Mouse (Mus musculus): ENCODE measurements at regions not wholly inside any gene's neighbourhood (a gene's known extent, or its start where the extent isn't known, plus 50 kb on each side); places are given as distances from the start of the nearest gene placed in this dataset.

- WGBS: 65% methylated on average over 8 of the region's 8 CpGs
- Histone ChIP-seq H3K9me3 (ENCODE audit: control insufficient read depth, low read length) (no peaks in the 10 kb centered on the region), H3K36me3 (ENCODE audit: control insufficient read depth, insufficient read depth, low read length) (no peaks in the 10 kb centered on the region), H3K27ac (ENCODE audit: low read depth, low read length) (no peak overlapping the region), H3K4me2 (replicated peaks; ENCODE audit: low read depth, low read length) (no peak overlapping the region), H3K4me3 (ENCODE audit: low read length) (no peak overlapping the region), H3K9ac (ENCODE audit: low read depth, low read length) (no peak overlapping the region), H3K4me1 (ENCODE audit: control insufficient read depth, insufficient read depth, low read length) (no peaks in the 10 kb centered on the region), H3K27me3 (ENCODE audit: control insufficient read depth, insufficient read depth, low read length) (no peaks in the 10 kb centered on the region)
- no peak for ATAC-seq (ENCODE audit: low FRiP score, low TSS enrichment)
Observed at GRCm38 (mm10) chr2:51327081-51327480, 178.2 kb upstream of the Rnd3 start.

GRCm38 (mm10) chr2:51321676-51322075 lies 172.8 kb upstream of the Rnd3 start:
- ATAC-seq (ENCODE audit: low FRiP score, low TSS enrichment): no peak

GRCm38 (mm10) chr2:51316452-51316851 lies 167.5 kb upstream of the Rnd3 start:
- H3K4me1 ChIP-seq (ENCODE audit: control insufficient read depth, insufficient read depth, low read length): no peaks in the 10 kb centered on the region
- no peak overlapping the region for H3K9ac ChIP-seq (ENCODE audit: low read depth, low read length)
- H3K4me2 ChIP-seq (replicated peaks; ENCODE audit: low read depth, low read length): no peak overlapping the region
- H3K27me3 ChIP-seq (ENCODE audit: control insufficient read depth, insufficient read depth, low read length): no peaks in the 10 kb centered on the region
- no peak overlapping the region for H3K4me3 ChIP-seq (ENCODE audit: low read length)
- 88% methylated on average over 8 of the region's 8 CpGs for WGBS
- no peaks in the 10 kb centered on the region for H3K9me3 ChIP-seq (ENCODE audit: control insufficient read depth, low read length)
- H3K36me3 ChIP-seq (ENCODE audit: control insufficient read depth, insufficient read depth, low read length): no peaks in the 10 kb centered on the region
- ATAC-seq (ENCODE audit: low FRiP score, low TSS enrichment): no peak
- no peak overlapping the region for H3K27ac ChIP-seq (ENCODE audit: low read depth, low read length)

More at GRCm38 (mm10) chr2:51321676-51322075, 172.8 kb upstream of the Rnd3 start:
- H3K27ac ChIP-seq (ENCODE audit: low read depth, low read length): no peak overlapping the region
- H3K36me3 ChIP-seq (ENCODE audit: control insufficient read depth, insufficient read depth, low read length): no peaks in the 10 kb centered on the region
- H3K4me1 ChIP-seq (ENCODE audit: control insufficient read depth, insufficient read depth, low read length): no peaks in the 10 kb centered on the region
- no peak overlapping the region for H3K4me3 ChIP-seq (ENCODE audit: low read length)
- H3K9me3 ChIP-seq (ENCODE audit: control insufficient read depth, low read length): no peaks in the 10 kb centered on the region
- no peak overlapping the region for H3K9ac ChIP-seq (ENCODE audit: low read depth, low read length)
- WGBS: 86% methylated on average over 5 of the region's 5 CpGs
- H3K27me3 ChIP-seq (ENCODE audit: control insufficient read depth, insufficient read depth, low read length): no peaks in the 10 kb centered on the region
- no peak overlapping the region for H3K4me2 ChIP-seq (replicated peaks; ENCODE audit: low read depth, low read length)

GRCm38 (mm10) chr2:51313414-51313813 lies 164.5 kb upstream of the Rnd3 start:
- WGBS: 91% methylated on average over 4 of the region's 4 CpGs
- Histone ChIP-seq H3K4me1 (ENCODE audit: control insufficient read depth, insufficient read depth, low read length) (no peaks in the 10 kb centered on the region), H3K36me3 (ENCODE audit: control insufficient read depth, insufficient read depth, low read length) (no peaks in the 10 kb centered on the region), H3K9me3 (ENCODE audit: control insufficient read depth, low read length) (no peaks in the 10 kb centered on the region), H3K9ac (ENCODE audit: low read depth, low read length) (no peak overlapping the region), H3K27ac (ENCODE audit: low read depth, low read length) (no peak overlapping the region), H3K27me3 (ENCODE audit: control insufficient read depth, insufficient read depth, low read length) (no peaks in the 10 kb centered on the region), H3K4me3 (ENCODE audit: low read length) (no peak overlapping the region), H3K4me2 (replicated peaks; ENCODE audit: low read depth, low read length) (no peak overlapping the region)
- ATAC-seq (ENCODE audit: low FRiP score, low TSS enrichment): no peak

GRCm38 (mm10) chr2:51306257-51306656 lies 157.3 kb upstream of the Rnd3 start:
- Histone ChIP-seq H3K27me3 (ENCODE audit: control insufficient read depth, insufficient read depth, low read length) (no peaks in the 10 kb centered on the region), H3K9ac (ENCODE audit: low read depth, low read length) (no peak overlapping the region), H3K9me3 (ENCODE audit: control insufficient read depth, low read length) (no peaks in the 10 kb centered on the region), H3K4me2 (replicated peaks; ENCODE audit: low read depth, low read length) (no peak overlapping the region), H3K36me3 (ENCODE audit: control insufficient read depth, insufficient read depth, low read length) (no peaks in the 10 kb centered on the region), H3K4me1 (ENCODE audit: control insufficient read depth, insufficient read depth, low read length) (no peaks in the 10 kb centered on the region), H3K4me3 (ENCODE audit: low read length) (no peak overlapping the region), H3K27ac (ENCODE audit: low read depth, low read length) (no peak overlapping the region; the same call in 1 of the 2 replicates)
- ATAC-seq (ENCODE audit: low FRiP score, low TSS enrichment): no peak
- 92% methylated on average over 1 of the region's 1 CpGs for WGBS

- no peaks in the 10 kb centered on the region for H3K36me3 ChIP-seq (ENCODE audit: control insufficient read depth, insufficient read depth, low read length)
- no peak overlapping the region for H3K27ac ChIP-seq (ENCODE audit: low read depth, low read length)
- no peak overlapping the region for H3K9ac ChIP-seq (ENCODE audit: low read depth, low read length)
- WGBS: 42% methylated on average over 6 of the region's 6 CpGs
- no peaks in the 10 kb centered on the region for H3K27me3 ChIP-seq (ENCODE audit: control insufficient read depth, insufficient read depth, low read length)
- no peak overlapping the region for H3K4me3 ChIP-seq (ENCODE audit: low read length)
- ATAC-seq (ENCODE audit: low FRiP score, low TSS enrichment): peak; percentile 66; the same call in 1 of the 2 replicates
- H3K9me3 ChIP-seq (ENCODE audit: control insufficient read depth, low read length): no peaks in the 10 kb centered on the region
- no peaks in the 10 kb centered on the region for H3K4me1 ChIP-seq (ENCODE audit: control insufficient read depth, insufficient read depth, low read length)
- H3K4me2 ChIP-seq (replicated peaks; ENCODE audit: low read depth, low read length): no peak overlapping the region
Observed at GRCm38 (mm10) chr2:51305411-51305810, 156.5 kb upstream of the Rnd3 start.

GRCm38 (mm10) chr2:51304694-51305093 lies 155.8 kb upstream of the Rnd3 start:
- WGBS: 73% methylated on average over 6 of the region's 6 CpGs
- H3K36me3 ChIP-seq (ENCODE audit: control insufficient read depth, insufficient read depth, low read length): no peaks in the 10 kb centered on the region
- H3K27ac ChIP-seq (ENCODE audit: low read depth, low read length): no peak overlapping the region
- H3K9me3 ChIP-seq (ENCODE audit: control insufficient read depth, low read length): no peaks in the 10 kb centered on the region
- no peak overlapping the region for H3K9ac ChIP-seq (ENCODE audit: low read depth, low read length)
- no peaks in the 10 kb centered on the region for H3K4me1 ChIP-seq (ENCODE audit: control insufficient read depth, insufficient read depth, low read length)
- no peak overlapping the region for H3K4me2 ChIP-seq (replicated peaks; ENCODE audit: low read depth, low read length)
- no peak overlapping the region for H3K4me3 ChIP-seq (ENCODE audit: low read length)
- H3K27me3 ChIP-seq (ENCODE audit: control insufficient read depth, insufficient read depth, low read length): no peaks in the 10 kb centered on the region
- no peak for ATAC-seq (ENCODE audit: low FRiP score, low TSS enrichment)

- no peaks in the 10 kb centered on the region for H3K9me3 ChIP-seq (ENCODE audit: control insufficient read depth, low read length)
- no peak overlapping the region for H3K4me3 ChIP-seq (ENCODE audit: low read length)
- H3K27ac ChIP-seq (ENCODE audit: low read depth, low read length): no peak overlapping the region
- no peaks in the 10 kb centered on the region for H3K36me3 ChIP-seq (ENCODE audit: control insufficient read depth, insufficient read depth, low read length)
- no peak overlapping the region for H3K9ac ChIP-seq (ENCODE audit: low read depth, low read length)
- ATAC-seq (ENCODE audit: low FRiP score, low TSS enrichment): no peak
- no peaks in the 10 kb centered on the region for H3K27me3 ChIP-seq (ENCODE audit: control insufficient read depth, insufficient read depth, low read length)
- WGBS: 47% methylated on average over 5 of the region's 5 CpGs
- H3K4me2 ChIP-seq (replicated peaks; ENCODE audit: low read depth, low read length): no peak overlapping the region
- H3K4me1 ChIP-seq (ENCODE audit: control insufficient read depth, insufficient read depth, low read length): no peaks in the 10 kb centered on the region
Observed at GRCm38 (mm10) chr2:51290659-51291260, 141.8 kb upstream of the Rnd3 start.

- Histone ChIP-seq H3K4me3 (ENCODE audit: low read length) (no peak overlapping the region), H3K9me3 (ENCODE audit: control insufficient read depth, low read length) (no peaks in the 10 kb centered on the region), H3K4me1 (ENCODE audit: control insufficient read depth, insufficient read depth, low read length) (no peaks in the 10 kb centered on the region), H3K36me3 (ENCODE audit: control insufficient read depth, insufficient read depth, low read length) (no peaks in the 10 kb centered on the region), H3K27ac (ENCODE audit: low read depth, low read length) (no peak overlapping the region), H3K4me2 (replicated peaks; ENCODE audit: low read depth, low read length) (no peak overlapping the region), H3K27me3 (ENCODE audit: control insufficient read depth, insufficient read depth, low read length) (no peaks in the 10 kb centered on the region), H3K9ac (ENCODE audit: low read depth, low read length) (no peak overlapping the region)
- ATAC-seq (ENCODE audit: low FRiP score, low TSS enrichment): no peak
- WGBS: 88% methylated on average over 3 of the region's 3 CpGs
Observed at GRCm38 (mm10) chr2:51288678-51289077, 139.8 kb upstream of the Rnd3 start.
